Mouse (Mus musculus) olfactory bulb, adult 2 months (tissue): ENCODE data around the gene Shank2.

Experiments used
- CTCF ChIP-seq: fragments of 200-500 bp; IDR thresholded peaks from 2 replicates; pipeline ENCODE4 v1.5.1; 2012; ENCODE audit warnings: low read depth, mild to moderate bottlenecking, low read length, moderate library complexity; ENCODE audit not compliant: insufficient read depth
- POLR2A ChIP-seq: fragments of 200-500 bp; IDR thresholded peaks from 2 replicates; pipeline ENCODE4 v1.6.1; 2012; ENCODE audit warnings: mild to moderate bottlenecking, low read depth, low read length, moderate library complexity; ENCODE audit not compliant: insufficient read depth

- TF ChIP-seq CTCF (no peak), POLR2A (no peak)
Observed at GRCm38 (mm10) chr7:144143941-144144340, 142.2 kb downstream of the Shank2 start.
